Mouse (Mus musculus): ENCODE measurements around the gene Praf2.
"Not testable (repeated sequence)": the region's sequence is repeated elsewhere in the genome, so short reads cannot be mapped to it uniquely, and the experiment has no call there.

Gene Praf2

GRCm38 (mm10) chrX:7728215-7728921 is at the start of gene Praf2:
TSS of gene Praf2 (plus strand) at chrX:7728439.
- DNase-seq (ENCODE audit: low read depth): peak; percentile 84

GRCm38 (mm10) chrX:7678986-7679385 is 49.3 kb upstream of the Praf2 start:
- no peak for DNase-seq (ENCODE audit: low read depth)

- DNase-seq (ENCODE audit: low read depth): peak; percentile 93
Measured at GRCm38 (mm10) chrX:7679405-7680056, 48.7 kb upstream of the Praf2 start.

- DNase-seq (ENCODE audit: low read depth): no peak
Measured at GRCm38 (mm10) chrX:7680057-7680412, 48.2 kb upstream of the Praf2 start.

DNA sequence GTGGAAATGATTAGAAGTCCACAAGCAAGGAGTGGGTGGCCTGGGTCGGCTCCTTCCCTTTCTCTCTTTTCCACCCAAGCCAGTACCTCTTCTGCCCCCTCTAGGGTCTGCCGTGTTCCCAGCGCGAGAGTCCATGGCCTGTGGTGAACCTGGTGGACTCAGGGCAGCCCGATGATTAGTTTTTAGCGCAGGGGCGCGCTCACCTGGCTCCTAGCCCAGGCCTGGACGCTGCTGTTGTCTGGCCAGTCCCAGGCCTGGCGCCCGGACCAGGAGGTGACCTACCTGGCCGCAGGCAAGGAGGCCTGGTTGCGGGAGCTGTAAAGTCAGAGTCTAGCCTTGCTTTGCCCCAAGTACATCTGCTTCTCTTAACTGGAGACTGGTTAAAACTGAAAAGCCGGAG is 47.4 kb upstream of the Praf2 start, which contains the start of gene Magix:
TSS of gene Magix (minus strand) at position 388 of the 400 bp plus-strand sequence.
- no peak for DNase-seq (ENCODE audit: low read depth)

- DNase-seq (ENCODE audit: low read depth): no peak
Measured at GRCm38 (mm10) chrX:7688321-7688720, 39.9 kb upstream of the Praf2 start.

DNA sequence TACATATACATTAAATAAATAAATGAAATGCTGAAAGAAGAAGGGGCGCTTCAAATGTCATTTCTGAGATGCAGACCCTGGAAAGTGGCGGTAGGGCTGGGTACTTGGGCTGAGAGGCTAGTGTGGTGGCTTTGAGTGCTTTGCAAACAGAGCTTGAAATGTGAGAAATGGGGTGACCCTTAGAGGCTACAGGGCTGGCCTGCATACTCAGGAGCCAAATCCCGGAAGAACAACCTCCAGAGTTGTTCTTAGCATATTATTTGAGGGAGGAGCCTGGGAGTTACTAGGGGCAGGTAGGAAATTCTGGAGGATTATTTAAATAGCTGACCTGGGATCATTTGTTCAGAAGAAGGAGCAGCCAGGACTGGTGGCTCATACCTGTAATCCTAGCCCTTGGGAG is 37.8 kb upstream of the Praf2 start:
- no peak for DNase-seq (ENCODE audit: low read depth)

DNA sequence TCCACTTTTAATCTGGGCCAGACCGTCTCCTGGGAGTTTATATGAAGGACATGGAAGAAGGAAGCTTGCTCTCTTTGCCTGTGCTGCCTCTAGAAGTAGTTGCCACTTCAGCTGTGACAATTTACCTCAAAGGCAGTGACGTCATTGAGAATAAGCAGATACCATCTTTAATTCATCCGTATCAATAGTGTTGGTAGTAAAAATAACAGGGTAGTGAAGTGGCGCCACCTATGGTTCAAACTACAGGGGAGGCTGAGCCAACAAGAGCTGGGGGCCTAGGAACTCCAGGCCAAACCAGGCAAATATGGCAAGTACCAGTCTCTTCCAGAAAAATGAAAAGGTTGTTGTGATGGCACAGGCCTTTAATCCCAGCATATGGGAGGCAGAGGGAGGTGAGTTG is 35.4 kb upstream of the Praf2 start:
- DNase-seq (ENCODE audit: low read depth): peak; percentile 83

- DNase-seq (ENCODE audit: low read depth): no peak
Measured at GRCm38 (mm10) chrX:7696520-7696919, 31.7 kb upstream of the Praf2 start.

DNA sequence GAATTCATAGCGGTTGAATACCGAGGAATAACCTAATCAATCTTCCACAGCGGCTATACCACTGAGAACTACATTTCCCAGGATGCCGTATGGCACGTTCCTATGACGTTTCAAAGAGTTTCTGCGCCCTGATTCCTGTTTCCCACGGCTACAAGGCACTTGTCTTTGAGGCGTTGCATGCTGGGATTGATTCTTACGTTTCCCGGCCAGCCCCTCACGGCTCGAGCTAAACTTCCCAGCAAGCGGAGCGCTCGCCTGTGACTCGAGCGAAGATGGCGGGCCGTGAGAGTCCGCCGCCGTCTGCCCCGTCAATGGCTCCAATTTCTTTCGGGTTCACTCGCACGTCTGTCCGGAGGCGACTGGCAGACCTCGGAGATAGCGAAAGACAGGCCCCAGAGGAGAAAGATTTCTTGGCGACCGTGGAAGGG is 31.3 kb upstream of the Praf2 start, which contains the start of gene Gpkow:
TSS of gene Gpkow (plus strand) at position 178 of the 428 bp plus-strand sequence.
- DNase-seq (ENCODE audit: low read depth): peak; percentile 91

- not testable (repeated sequence) for DNase-seq (ENCODE audit: low read depth)
Measured at GRCm38 (mm10) chrX:7713764-7714134, 14.5 kb upstream of the Praf2 start.

- DNase-seq (ENCODE audit: low read depth): peak; percentile 94
Measured at GRCm38 (mm10) chrX:7714135-7714899, 13.9 kb upstream of the Praf2 start, which contains the start of gene Wdr45. TSS of gene Wdr45 (plus strand) at chrX:7714333.

DNA sequence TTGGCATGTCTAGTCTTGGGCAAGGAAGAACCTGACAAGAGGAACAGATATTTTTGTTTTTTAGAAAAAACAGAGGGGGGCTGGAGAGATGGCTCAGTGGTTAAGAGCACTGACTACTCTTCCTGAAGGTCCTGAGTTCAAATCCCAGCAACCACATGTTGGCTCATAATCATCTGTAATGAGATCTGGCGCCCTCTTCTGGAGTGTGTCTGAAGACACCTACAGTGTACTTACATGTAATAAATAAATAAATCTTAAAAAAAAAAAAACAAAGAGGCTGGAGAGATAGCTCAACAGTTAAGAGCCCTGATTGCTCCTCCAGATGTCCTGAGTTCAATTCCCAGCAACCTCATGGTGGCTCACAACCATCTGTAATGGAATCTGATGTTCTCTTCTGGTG is 12.2 kb upstream of the Praf2 start:
- DNase-seq (ENCODE audit: low read depth): peak; percentile 55

GRCm38 (mm10) chrX:7721514-7722281 is 6.5 kb upstream of the Praf2 start, which contains the start of gene Gm45208:
TSS of gene Gm45208 (plus strand) at chrX:7722245.
- peak; percentile 86 for DNase-seq (ENCODE audit: low read depth)

- DNase-seq (ENCODE audit: low read depth): no peak
Measured at GRCm38 (mm10) chrX:7722282-7722611, 6.0 kb upstream of the Praf2 start.

DNA sequence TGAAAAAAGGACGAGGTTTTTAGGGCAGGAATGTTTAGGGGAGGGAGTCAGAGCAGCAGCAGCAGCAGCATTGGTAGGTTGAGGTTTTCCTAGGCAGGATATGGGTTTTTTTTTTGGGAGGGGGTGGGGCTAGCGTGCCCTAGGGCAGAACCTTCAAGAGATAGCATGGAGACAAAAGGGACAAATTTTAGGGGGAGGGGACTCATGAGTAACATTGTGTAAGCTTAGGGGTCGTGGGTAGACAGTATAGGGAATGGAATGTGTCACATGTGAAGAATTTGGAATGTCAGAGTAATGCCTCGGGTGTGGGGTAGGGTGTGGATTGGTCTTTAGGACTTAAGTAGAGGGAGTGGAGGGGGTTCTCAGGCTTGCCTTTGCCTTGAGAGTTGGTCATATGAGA is 5.5 kb upstream of the Praf2 start:
- DNase-seq (ENCODE audit: low read depth): peak; percentile 63

DNA sequence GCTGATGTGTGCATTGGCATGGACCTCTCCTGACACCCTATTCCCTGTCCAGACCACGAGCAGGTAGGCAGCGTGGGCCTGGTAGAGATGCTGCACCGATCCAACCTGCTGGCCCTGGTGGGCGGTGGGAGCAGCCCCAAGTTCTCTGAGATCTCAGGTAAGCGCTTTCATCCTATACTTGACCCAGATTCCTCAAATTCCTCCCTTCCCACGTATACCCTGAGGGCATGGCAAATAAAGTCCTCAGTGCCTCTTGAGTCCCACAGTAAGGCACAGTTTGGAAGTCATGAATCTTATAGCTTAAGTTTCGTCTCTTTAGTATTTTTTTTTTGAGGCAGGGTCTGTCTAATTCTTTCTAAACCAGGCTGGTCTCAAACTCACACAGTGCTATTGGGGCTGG is 4.1 kb upstream of the Praf2 start:
- no peak for DNase-seq (ENCODE audit: low read depth)

- DNase-seq (ENCODE audit: low read depth): no peak
Measured at GRCm38 (mm10) chrX:7725841-7726240, 2.4 kb upstream of the Praf2 start.

DNA sequence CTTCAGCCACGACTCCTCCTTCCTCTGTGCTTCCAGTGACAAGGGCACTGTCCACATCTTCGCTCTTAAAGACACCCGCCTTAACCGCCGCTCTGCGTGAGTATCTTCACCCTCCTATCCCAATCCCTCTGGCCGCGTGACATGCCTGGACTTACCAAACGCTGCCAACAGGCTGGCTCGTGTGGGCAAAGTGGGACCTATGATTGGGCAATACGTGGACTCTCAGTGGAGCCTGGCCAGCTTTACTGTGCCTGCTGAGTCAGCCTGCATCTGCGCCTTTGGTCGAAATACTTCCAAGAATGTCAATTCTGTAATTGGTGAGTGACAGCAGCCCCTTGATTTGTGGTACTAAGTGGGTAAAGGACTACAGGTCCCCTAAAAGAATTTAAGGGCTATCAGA is 1.1 kb upstream of the Praf2 start:
- DNase-seq (ENCODE audit: low read depth): no peak

- no peak for DNase-seq (ENCODE audit: low read depth)
Measured at GRCm38 (mm10) chrX:7728922-7729265, 655 bp downstream of the Praf2 start.

- DNase-seq (ENCODE audit: low read depth): peak; percentile 80
Measured at GRCm38 (mm10) chrX:7733571-7734156, 5.4 kb downstream of the Praf2 start.

Data from induced T-regulatory cell, adult 2 months (primary cell).